Mouse (Mus musculus) erythroblast, embryonic 14.5 days (primary cell): Measurements from ENCODE around the gene Gnl3l.

Experiments used
- GATA1 ChIP-seq: IDR thresholded peaks from 2 replicates; pipeline ENCODE4 v1.6.1; 2012; ENCODE audit warnings: low read length, inconsistent platforms, mixed read lengths
- TAL1 ChIP-seq: IDR thresholded peaks from 3 replicates; pipeline ENCODE4 v1.6.1; 2012; ENCODE audit warnings: low read length, inconsistent platforms, mixed read lengths

- TF ChIP-seq TAL1 (no peak), GATA1 (no peak)
Observed at GRCm38 (mm10) chrX:151046321-151046720, 29.2 kb upstream of the Gnl3l start.
